Mouse (Mus musculus): ENCODE measurements at regions not wholly inside any gene's neighbourhood (a gene's known extent, or its start where the extent isn't known, plus 50 kb on each side); places are given as distances from the start of the nearest gene placed in this dataset.

- Histone ChIP-seq H3K4me1 (ENCODE audit: control insufficient read depth, insufficient read depth, low read length) (no peaks in the 10 kb centered on the region), H3K4me3 (ENCODE audit: insufficient read depth, low read depth, low read length) (no peak overlapping the region), H3K36me3 (ENCODE audit: control insufficient read depth, insufficient read depth, low read length) (no peaks in the 10 kb centered on the region), H3K27me3 (replicated peaks; ENCODE audit: control insufficient read depth, insufficient read depth, low read length) (no peaks in the 10 kb centered on the region), H3K27ac (ENCODE audit: insufficient read depth, low read depth, low read length) (no peak overlapping the region)
- no peak for DNase-seq
- no peak for TF ChIP-seq POLR2A (IDR thresholded peaks at IDR 0.05; ENCODE audit: low read depth, low read length)
- TF ChIP-seq CTCF (conservative IDR thresholded peaks at IDR 0.05; ENCODE audit: insufficient read depth, insufficient read length, low read depth, low read length) = no peak
- WGBS = 35% methylated on average over 22 of the region's 22 CpGs
Measured at GRCm38 (mm10) chr9:43564239-43564906, 179.4 kb upstream of the Nectin1 start.

DNA sequence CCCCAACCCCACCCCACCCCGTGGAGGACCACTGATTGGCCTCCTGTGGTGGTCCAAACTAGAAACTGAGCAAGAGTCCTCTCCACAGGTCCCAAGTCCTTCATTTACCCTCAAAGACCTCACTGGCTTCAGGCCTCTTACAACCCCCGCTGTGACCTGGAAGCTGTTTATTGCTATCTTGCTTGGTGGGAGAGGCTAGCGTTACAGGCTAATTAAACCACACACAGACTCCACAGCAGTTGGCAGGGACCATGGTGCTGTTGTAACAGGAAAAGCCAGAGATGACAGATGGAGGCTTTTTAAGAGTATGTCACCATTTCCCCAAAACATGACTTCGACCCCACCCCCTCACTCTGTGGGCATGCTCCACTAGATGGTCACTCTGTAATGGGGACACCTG lies 174.9 kb upstream of the Nectin1 start:
- TF ChIP-seq POLR2A (IDR thresholded peaks at IDR 0.05; ENCODE audit: low read depth, low read length) (no peak), CTCF (conservative IDR thresholded peaks at IDR 0.05; ENCODE audit: insufficient read depth, insufficient read length, low read depth, low read length) (no peak)

GRCm38 (mm10) chr9:43571086-43571485 lies 172.7 kb upstream of the Nectin1 start:
- no peaks in the 10 kb centered on the region for H3K27me3 ChIP-seq (replicated peaks; ENCODE audit: control insufficient read depth, insufficient read depth, low read length)
- H3K4me1 ChIP-seq (ENCODE audit: control insufficient read depth, insufficient read depth, low read length) = no peaks in the 10 kb centered on the region
- no peak overlapping the region for H3K4me3 ChIP-seq (ENCODE audit: insufficient read depth, low read depth, low read length)
- TF ChIP-seq POLR2A (IDR thresholded peaks at IDR 0.05; ENCODE audit: low read depth, low read length) (no peak), CTCF (conservative IDR thresholded peaks at IDR 0.05; ENCODE audit: insufficient read depth, insufficient read length, low read depth, low read length) (no peak)
- 63% methylated on average over 6 of the region's 6 CpGs for WGBS
- no peak overlapping the region for H3K27ac ChIP-seq (ENCODE audit: insufficient read depth, low read depth, low read length)
- no peak for DNase-seq
- no peaks in the 10 kb centered on the region for H3K36me3 ChIP-seq (ENCODE audit: control insufficient read depth, insufficient read depth, low read length)

More for the DNA sequence above, 174.9 kb upstream of the Nectin1 start:
- H3K4me3 ChIP-seq (ENCODE audit: insufficient read depth, low read depth, low read length) = no peak overlapping the region
- no peak for DNase-seq
- H3K36me3 ChIP-seq (ENCODE audit: control insufficient read depth, insufficient read depth, low read length) = no peaks in the 10 kb centered on the region
- 25% methylated on average over 4 of the region's 4 CpGs for WGBS
- H3K4me1 ChIP-seq (ENCODE audit: control insufficient read depth, insufficient read depth, low read length) = no peaks in the 10 kb centered on the region
- no peak overlapping the region for H3K27ac ChIP-seq (ENCODE audit: insufficient read depth, low read depth, low read length)
- no peaks in the 10 kb centered on the region for H3K27me3 ChIP-seq (replicated peaks; ENCODE audit: control insufficient read depth, insufficient read depth, low read length)

DNA sequence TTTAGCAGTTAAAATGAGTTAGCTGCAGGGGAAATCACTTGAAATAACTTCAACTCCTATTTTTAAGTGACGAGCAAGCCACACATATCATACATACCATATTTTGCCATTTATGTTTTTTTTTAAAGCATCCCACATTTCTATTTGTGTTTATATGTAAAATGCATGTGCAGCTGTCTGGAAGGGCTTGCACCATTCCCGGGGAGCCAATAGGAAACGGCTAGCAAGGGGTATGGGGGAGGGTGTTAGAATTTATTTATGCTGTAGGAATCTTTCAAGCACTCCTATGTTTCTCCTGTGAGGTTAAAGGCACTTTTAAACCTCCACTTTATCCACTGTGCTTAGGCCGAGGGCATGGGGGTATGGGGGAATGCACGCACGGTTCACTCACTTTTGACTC lies 168.1 kb upstream of the Nectin1 start:
- H3K4me1 ChIP-seq (ENCODE audit: control insufficient read depth, insufficient read depth, low read length) = no peaks in the 10 kb centered on the region
- DNase-seq = no peak
- 86% methylated on average over 6 of the region's 6 CpGs for WGBS

GRCm38 (mm10) chr9:43580653-43581052 lies 163.1 kb upstream of the Nectin1 start:
- Histone ChIP-seq H3K4me1 (ENCODE audit: control insufficient read depth, insufficient read depth, low read length) (no peaks in the 10 kb centered on the region), H3K27ac (ENCODE audit: insufficient read depth, low read depth, low read length) (no peak overlapping the region), H3K4me3 (ENCODE audit: insufficient read depth, low read depth, low read length) (no peak overlapping the region), H3K27me3 (replicated peaks; ENCODE audit: control insufficient read depth, insufficient read depth, low read length) (no peaks in the 10 kb centered on the region), H3K36me3 (ENCODE audit: control insufficient read depth, insufficient read depth, low read length) (no peaks in the 10 kb centered on the region)
- TF ChIP-seq POLR2A (IDR thresholded peaks at IDR 0.05; ENCODE audit: low read depth, low read length) (no peak), CTCF (conservative IDR thresholded peaks at IDR 0.05; ENCODE audit: insufficient read depth, insufficient read length, low read depth, low read length) (no peak)
- DNase-seq = no peak
- WGBS = 65% methylated on average over 6 of the region's 6 CpGs

More for the DNA sequence above, 168.1 kb upstream of the Nectin1 start:
- H3K4me3 ChIP-seq (ENCODE audit: insufficient read depth, low read depth, low read length) = no peak overlapping the region
- H3K27me3 ChIP-seq (replicated peaks; ENCODE audit: control insufficient read depth, insufficient read depth, low read length) = no peaks in the 10 kb centered on the region
- TF ChIP-seq CTCF (conservative IDR thresholded peaks at IDR 0.05; ENCODE audit: insufficient read depth, insufficient read length, low read depth, low read length) = no peak
- TF ChIP-seq POLR2A (IDR thresholded peaks at IDR 0.05; ENCODE audit: low read depth, low read length) = no peak
- H3K27ac ChIP-seq (ENCODE audit: insufficient read depth, low read depth, low read length) = no peak overlapping the region
- no peaks in the 10 kb centered on the region for H3K36me3 ChIP-seq (ENCODE audit: control insufficient read depth, insufficient read depth, low read length)

DNA sequence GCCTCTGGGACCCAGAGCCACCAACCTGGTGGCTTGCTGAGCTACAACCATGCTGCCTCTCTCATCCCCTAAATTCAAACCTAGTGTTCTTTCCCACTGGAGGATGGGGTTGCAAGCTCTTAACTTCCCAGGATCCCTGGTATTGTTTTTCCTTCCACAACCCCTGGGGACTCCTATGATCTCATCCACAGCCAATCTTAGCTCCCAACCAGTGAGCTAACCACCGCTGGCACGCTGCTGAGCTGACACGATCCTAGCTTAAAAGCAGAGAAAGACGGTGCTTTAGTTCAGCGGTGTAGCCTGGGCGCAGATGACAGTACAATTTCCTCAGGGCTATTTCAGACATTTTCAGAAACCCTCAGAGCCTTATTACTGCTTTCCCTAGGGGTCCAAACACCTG lies 158.2 kb upstream of the Nectin1 start:
- Histone ChIP-seq H3K36me3 (ENCODE audit: control insufficient read depth, insufficient read depth, low read length) (no peaks in the 10 kb centered on the region), H3K4me1 (ENCODE audit: control insufficient read depth, insufficient read depth, low read length) (no peaks in the 10 kb centered on the region), H3K27me3 (replicated peaks; ENCODE audit: control insufficient read depth, insufficient read depth, low read length) (no peaks in the 10 kb centered on the region), H3K4me3 (ENCODE audit: insufficient read depth, low read depth, low read length) (no peak overlapping the region), H3K27ac (ENCODE audit: insufficient read depth, low read depth, low read length) (no peak overlapping the region)
- DNase-seq = no peak
- no peak for TF ChIP-seq CTCF (conservative IDR thresholded peaks at IDR 0.05; ENCODE audit: insufficient read depth, insufficient read length, low read depth, low read length)
- TF ChIP-seq POLR2A (IDR thresholded peaks at IDR 0.05; ENCODE audit: low read depth, low read length) = no peak
- 76% methylated on average over 6 of the region's 6 CpGs for WGBS

GRCm38 (mm10) chr9:43593236-43593635 lies 150.5 kb upstream of the Nectin1 start:
- DNase-seq = no peak
- Histone ChIP-seq H3K4me3 (ENCODE audit: insufficient read depth, low read depth, low read length) (no peak overlapping the region), H3K27ac (ENCODE audit: insufficient read depth, low read depth, low read length) (no peak overlapping the region), H3K27me3 (replicated peaks; ENCODE audit: control insufficient read depth, insufficient read depth, low read length) (no peaks in the 10 kb centered on the region), H3K4me1 (ENCODE audit: control insufficient read depth, insufficient read depth, low read length) (no peaks in the 10 kb centered on the region), H3K36me3 (ENCODE audit: control insufficient read depth, insufficient read depth, low read length) (no peaks in the 10 kb centered on the region)
- 56% methylated on average over 6 of the region's 6 CpGs for WGBS
- TF ChIP-seq POLR2A (IDR thresholded peaks at IDR 0.05; ENCODE audit: low read depth, low read length) = no peak
- no peak for TF ChIP-seq CTCF (conservative IDR thresholded peaks at IDR 0.05; ENCODE audit: insufficient read depth, insufficient read length, low read depth, low read length)

Data from kidney, adult 2 months (tissue).